Mouse (Mus musculus) E14TG2a.4 (cell line): ENCODE data around the gene Gm20388.

ENCODE experiments used
- H3K27me3 ChIP-seq: 2 replicates; pipeline ENCODE4 v1.6.1; 2014; ENCODE audit warnings: low read length, control low read depth; ENCODE audit not compliant: insufficient read depth
- H3K36me3 ChIP-seq: 2 replicates; pipeline ENCODE4 v1.6.1; 2014; ENCODE audit warnings: low read length, control low read depth; ENCODE audit not compliant: insufficient read depth
- H3K4me1 ChIP-seq: replicated peaks from 2 replicates; pipeline ENCODE4 v1.6.1; 2014; ENCODE audit warnings: low read depth, low read length, control low read depth
- H3K4me3 ChIP-seq: replicated peaks from 2 replicates; pipeline ENCODE4 v1.5.1; 2014; ENCODE audit warnings: mild to moderate bottlenecking, low read length
- H3K9me3 ChIP-seq: 2 replicates; pipeline ENCODE4 v1.6.1; 2014; ENCODE audit warnings: low read length, control low read depth
- CTCF ChIP-seq: conservative IDR thresholded peaks from 2 replicates; pipeline ENCODE4 v1.5.1; 2014; ENCODE audit warnings: low read length
- NANOG ChIP-seq: IDR thresholded peaks from 2 replicates; pipeline ENCODE4 v1.6.1; 2014; ENCODE audit warnings: borderline replicate concordance, low read length, mixed read lengths
- POU5F1 ChIP-seq: IDR thresholded peaks from 2 replicates; pipeline ENCODE4 v1.6.1; 2014; ENCODE audit warnings: low read length, borderline replicate concordance

The Gm20388 gene

GRCm38 (mm10) chr8:120255406-120255987 is 344.9 kb downstream of the Gm20388 start:
- H3K4me1 ChIP-seq: peaks cover 85% of the 10 kb centered on the region
- H3K9me3 ChIP-seq: no peaks in the 10 kb centered on the region
- no peaks in the 10 kb centered on the region for H3K36me3 ChIP-seq
- no peak overlapping the region for H3K4me3 ChIP-seq
- H3K27me3 ChIP-seq: peaks cover 29% of the 10 kb centered on the region
- TF ChIP-seq CTCF (no peak), POU5F1 (no peak), NANOG (no peak)

- H3K9me3 ChIP-seq: no peaks in the 10 kb centered on the region
- no peaks in the 10 kb centered on the region for H3K36me3 ChIP-seq
- no peak for TF ChIP-seq NANOG
- TF ChIP-seq POU5F1: no peak
- no peak for TF ChIP-seq CTCF
- peaks cover 36% of the 10 kb centered on the region for H3K27me3 ChIP-seq
- peaks cover 84% of the 10 kb centered on the region for H3K4me1 ChIP-seq
- peak overlapping the region; percentile 17 for H3K4me3 ChIP-seq
These were observed 346.3 kb downstream of the Gm20388 start for GRCm38 (mm10) chr8:120256958-120257357.

GRCm38 (mm10) chr8:120259206-120259605 is 348.6 kb downstream of the Gm20388 start:
- H3K4me1 ChIP-seq: peaks cover 91% of the 10 kb centered on the region
- peaks cover 52% of the 10 kb centered on the region for H3K27me3 ChIP-seq
- H3K36me3 ChIP-seq: no peaks in the 10 kb centered on the region
- TF ChIP-seq NANOG (no peak), CTCF (no peak), POU5F1 (no peak)
- no peaks in the 10 kb centered on the region for H3K9me3 ChIP-seq
- H3K4me3 ChIP-seq: peak overlapping the region; percentile 32

- H3K4me3 ChIP-seq: no peak overlapping the region
- peaks cover 91% of the 10 kb centered on the region for H3K4me1 ChIP-seq
- H3K9me3 ChIP-seq: no peaks in the 10 kb centered on the region
- peaks cover 55% of the 10 kb centered on the region for H3K27me3 ChIP-seq
- no peaks in the 10 kb centered on the region for H3K36me3 ChIP-seq
- TF ChIP-seq POU5F1 (no peak), CTCF (no peak), NANOG (no peak)
These were observed 350.0 kb downstream of the Gm20388 start for GRCm38 (mm10) chr8:120260677-120261076.

DNA sequence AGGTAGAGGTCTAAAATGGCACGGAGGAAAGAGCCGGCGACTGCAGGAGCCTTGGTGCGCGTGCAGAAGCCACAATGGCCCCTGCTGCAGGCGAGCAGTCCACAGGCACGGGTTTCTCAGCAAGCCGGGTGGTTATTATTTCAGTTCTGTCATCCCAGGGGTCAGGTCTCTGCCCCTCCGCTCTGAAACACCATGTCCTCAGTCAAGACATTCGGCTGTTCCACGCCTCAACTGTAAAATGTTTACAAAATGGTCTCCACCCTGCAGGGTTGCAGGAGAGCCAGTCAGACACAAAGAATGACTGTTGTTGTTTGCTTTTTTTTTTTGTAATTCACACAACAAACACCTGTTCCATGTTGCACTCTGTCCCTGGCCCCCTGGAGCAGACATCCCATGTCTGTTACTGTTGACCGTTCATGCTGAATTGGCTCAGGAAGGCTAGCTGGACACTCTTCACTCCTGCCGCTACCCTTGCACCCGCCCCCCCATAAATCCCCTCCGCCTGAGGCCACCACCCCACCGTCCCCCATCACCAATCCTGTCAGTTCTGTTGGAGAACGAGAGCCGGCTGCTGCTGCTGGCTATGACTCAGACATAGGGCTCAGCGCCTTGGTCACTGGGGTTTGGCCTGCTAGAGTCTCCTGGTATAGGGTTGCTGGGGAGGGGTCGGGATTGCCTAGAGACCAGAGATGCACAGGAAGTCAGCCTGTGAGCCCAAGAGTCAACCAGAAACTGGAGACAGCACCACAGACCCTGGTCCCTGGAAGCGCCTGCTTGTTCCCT is 350.9 kb downstream of the Gm20388 start:
- no peaks in the 10 kb centered on the region for H3K36me3 ChIP-seq
- H3K4me3 ChIP-seq: no peak overlapping the region
- H3K4me1 ChIP-seq: peaks cover 88% of the 10 kb centered on the region
- H3K9me3 ChIP-seq: no peaks in the 10 kb centered on the region
- peaks cover 57% of the 10 kb centered on the region for H3K27me3 ChIP-seq
- no peak for TF ChIP-seq CTCF
- no peak for TF ChIP-seq POU5F1
- no peak for TF ChIP-seq NANOG

DNA sequence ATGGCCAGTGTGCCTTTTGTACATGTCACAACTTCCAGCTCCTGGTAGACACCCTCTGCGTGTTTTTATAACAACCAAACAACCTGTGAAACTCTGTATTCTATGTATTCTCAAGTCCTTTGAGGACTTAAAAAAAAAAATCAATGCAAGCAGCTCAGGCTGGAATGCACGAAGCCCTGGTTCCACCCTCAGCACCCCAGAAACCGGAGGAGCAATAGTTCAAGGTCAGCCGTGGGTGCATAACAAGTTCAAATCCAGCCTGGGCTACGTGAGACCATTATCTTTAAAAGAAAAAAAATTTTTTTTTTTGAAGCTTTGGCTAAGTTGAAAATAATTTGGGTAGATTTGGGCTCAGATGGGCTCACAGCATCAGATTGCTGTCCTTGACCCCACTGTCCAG is 353.2 kb downstream of the Gm20388 start:
- Histone ChIP-seq H3K4me1 (peaks cover 80% of the 10 kb centered on the region), H3K9me3 (no peaks in the 10 kb centered on the region), H3K27me3 (peaks cover 72% of the 10 kb centered on the region), H3K36me3 (no peaks in the 10 kb centered on the region), H3K4me3 (peak overlapping the region; percentile 61; the same call in 1 of the 2 replicates)
- TF ChIP-seq NANOG (no peak), CTCF (no peak), POU5F1 (no peak)

GRCm38 (mm10) chr8:120264388-120264943 is 353.8 kb downstream of the Gm20388 start:
- TF ChIP-seq NANOG: no peak
- TF ChIP-seq POU5F1: no peak
- no peak for TF ChIP-seq CTCF
- Histone ChIP-seq H3K4me1 (peaks cover 78% of the 10 kb centered on the region), H3K9me3 (no peaks in the 10 kb centered on the region), H3K36me3 (no peaks in the 10 kb centered on the region), H3K4me3 (peak overlapping the region; percentile 61), H3K27me3 (peaks cover 72% of the 10 kb centered on the region)

DNA sequence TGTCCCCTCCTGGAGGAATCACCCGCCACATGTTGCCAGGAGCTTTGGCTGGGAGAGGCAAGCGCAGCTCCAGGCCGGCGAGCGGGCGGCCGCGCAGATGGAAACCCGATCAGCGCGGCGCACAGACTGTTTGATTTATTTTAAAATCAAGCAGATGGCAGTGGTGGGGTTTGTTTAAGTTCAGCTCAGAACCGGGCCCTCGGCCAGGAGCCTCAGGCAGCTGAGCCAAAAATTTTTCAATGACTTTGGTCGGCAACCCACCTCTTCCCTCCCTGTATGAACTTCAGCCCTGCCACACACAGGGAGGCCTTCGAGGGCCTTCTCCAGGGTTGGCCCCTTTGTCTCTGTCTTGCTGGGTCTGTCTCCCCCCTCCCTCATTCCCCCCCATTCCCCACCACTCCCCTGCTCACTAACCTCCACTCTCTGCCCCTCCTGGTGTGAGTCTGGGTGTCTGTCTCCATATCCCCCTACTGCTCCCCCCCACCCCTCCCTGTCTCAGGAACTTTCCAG is 354.4 kb downstream of the Gm20388 start:
- Histone ChIP-seq H3K27me3 (peaks cover 73% of the 10 kb centered on the region), H3K9me3 (no peaks in the 10 kb centered on the region), H3K4me3 (peak overlapping the region; percentile 61), H3K36me3 (no peaks in the 10 kb centered on the region), H3K4me1 (peaks cover 73% of the 10 kb centered on the region)
- TF ChIP-seq NANOG: no peak
- no peak for TF ChIP-seq CTCF
- no peak for TF ChIP-seq POU5F1
